Mouse (Mus musculus) left cerebral cortex, adult 2 months (tissue): ENCODE results near the gene Casp2. TPM values are rescaled to one million over a fixed set of nuclear protein-coding genes. Genes with fewer than 3 reads are reported as not detected.
A peak's percentile ranks its signal among the peaks of the same experiment; 100 is the strongest.

ENCODE experiments used
- DNase-seq, 2 experiments: peaks; one replicate each; pipeline ENCODE4 v3.0.0; 2021 to 2022; ENCODE audit warnings: low spot score in 2 of 2, mixed read lengths in 1 of 2; ENCODE audit errors: extremely low spot score in 1 of 2
- H3K27ac ChIP-seq: fragments of 200-600 bp; 2 replicates; pipeline ENCODE4 v1.8.1; 2022
- H3K4me3 ChIP-seq: fragments of 200-600 bp; 2 replicates; pipeline ENCODE4 v1.8.1; 2022
- CTCF ChIP-seq: fragments of 200-600 bp; IDR thresholded peaks from 2 replicates; pipeline ENCODE4 v1.8.1; 2022; ENCODE audit warnings: antibody characterized with exemption, mild to moderate bottlenecking, moderate library complexity
- intact Hi-C: fragments of 180-260 bp; cut with DNase I; formaldehyde crosslinking; loops from one replicate; pipeline ENCODE4 v1.15.1; 2025
- long read RNA-seq, 2 experiments: library from polyadenylated mRNA; stranded (forward); transcript quantifications; one replicate each; pipeline ENCODE4 v2.0.0; 2021; ENCODE audit warnings: borderline mapping rate in 2 of 2
- total RNA-seq, 2 experiments: library from RNA; stranded (reverse); gene quantifications; 2 replicates each; pipeline ENCODE4 v1.2.3; 2021

Gene Casp2
- total RNA-seq = 10 to 100 TPM; 19.7 to 28.1 TPM
- long read RNA-seq, experiment 1, partial matches to known transcripts = 0 of 9 reads
- long read RNA-seq, experiment 1, other reads (novel, unspliced or antisense) = 4 of 9 reads
- long read RNA-seq, experiment 2, transcript Casp2-209 (12 exons, 1,439 nt) = major isoform, 5 of 12 reads
- long read RNA-seq, experiment 2, transcript Casp2-201 (11 exons, 3,529 nt) = major isoform, 5 of 12 reads
- long read RNA-seq, experiment 2, partial matches to known transcripts = 0 of 12 reads
- long read RNA-seq, experiment 2, other reads (novel, unspliced or antisense) = 2 of 12 reads

- Histone ChIP-seq H3K4me3 (peak within 1 kb of the TSS; percentile 98), H3K27ac (peak within 1 kb of the TSS; percentile 93)
- intact Hi-C loops = loop anchor here (1.0 to 5.0 kb wide), 4 partner anchors 35 to 660 kb away; partner anchors contain the start of gene Fam131b
- peak; percentile 99 for TF ChIP-seq CTCF
- DNase-seq = peak; percentile 97 to 98
Measured at GRCm38 (mm10) chr6:42264626-42265312, at the start of gene Casp2. Casp2 (plus strand) TSS chr6:42264985.

DNA sequence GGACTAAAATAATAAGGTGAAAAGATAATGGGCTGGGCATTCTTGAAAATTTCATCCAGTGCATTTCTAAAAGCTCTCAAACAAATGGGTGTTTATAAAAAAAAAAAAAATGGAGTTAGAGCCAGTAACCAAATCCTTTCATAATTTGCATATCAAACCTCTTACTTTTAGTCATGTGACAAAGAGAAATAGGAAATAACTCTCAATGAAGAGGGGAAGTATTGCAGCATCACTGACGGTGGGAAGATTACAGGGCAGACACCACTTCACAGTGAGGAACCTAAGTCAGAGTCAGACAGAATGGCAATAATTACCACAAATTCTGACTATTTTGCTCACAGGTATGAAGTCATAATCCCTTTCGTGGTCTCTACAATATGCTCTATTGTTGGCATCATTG is 49.8 kb upstream of the Casp2 start, which contains the start of gene Tas2r144:
Gene Tas2r144, plus strand, starts transcription at position 301 of the 400 bp plus-strand sequence.
- DNase-seq = no peak
- no peak within 1 kb of the TSS for H3K27ac ChIP-seq
- intact Hi-C loops = no loop called here
- H3K4me3 ChIP-seq = no peak within 1 kb of the TSS
- no peak for TF ChIP-seq CTCF

GRCm38 (mm10) chr6:42222286-42222685 is 42.5 kb upstream of the Casp2 start:
- TF ChIP-seq CTCF = no peak
- DNase-seq = no peak
- H3K4me3 ChIP-seq = no peak overlapping the region
- intact Hi-C loops = loop anchor here (10.0 kb wide), 1 partner anchor 1073 kb away; no protein-coding TSS in a partner anchor
- H3K27ac ChIP-seq = no peak overlapping the region

- no peak overlapping the region for H3K4me3 ChIP-seq
- H3K27ac ChIP-seq = no peak overlapping the region
- intact Hi-C loops = loop anchor here (5.0 to 10.0 kb wide), 3 partner anchors 147 to 1070 kb away; partner anchors contain the start of gene Epha1
- no peak for TF ChIP-seq CTCF
- no peak for DNase-seq
Measured at GRCm38 (mm10) chr6:42225046-42225445, 39.7 kb upstream of the Casp2 start.

GRCm38 (mm10) chr6:42227240-42228101 is 37.3 kb upstream of the Casp2 start:
- Histone ChIP-seq H3K4me3 (no peak overlapping the region), H3K27ac (no peak overlapping the region)
- intact Hi-C loops = loop anchor here (1.0 to 10.0 kb wide), 6 partner anchors 30 to 1067 kb away; partner anchors contain the start of genes Epha1 and Fam131b
- peak; percentile 53 to 68 for DNase-seq
- TF ChIP-seq CTCF = peak; percentile 77

DNA sequence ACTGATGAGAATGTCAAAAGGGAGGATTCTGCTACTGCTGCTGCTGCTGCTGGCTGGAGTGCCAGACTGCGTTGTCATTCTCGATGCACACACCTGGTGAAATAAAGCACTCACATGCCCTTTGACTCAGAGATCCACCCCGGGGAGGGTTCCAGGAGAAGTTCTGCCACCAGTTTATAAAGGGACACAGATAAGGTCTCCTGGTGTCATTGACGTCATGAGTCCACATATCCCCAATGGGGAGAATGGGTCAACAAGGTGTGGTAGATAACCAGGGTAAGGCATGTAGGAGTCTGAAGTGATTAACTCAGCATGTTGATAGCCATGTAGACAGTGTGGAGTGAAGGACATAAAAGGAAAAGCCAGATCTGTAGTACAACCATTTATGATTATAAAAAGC is 35.2 kb upstream of the Casp2 start:
- DNase-seq = no peak
- intact Hi-C loops = loop anchor here (1.0 to 10.0 kb wide), 4 partner anchors 35 to 1065 kb away; partner anchors contain the start of genes Casp2 and Epha1
- no peak overlapping the region for H3K27ac ChIP-seq
- TF ChIP-seq CTCF = no peak
- H3K4me3 ChIP-seq = no peak overlapping the region

DNA sequence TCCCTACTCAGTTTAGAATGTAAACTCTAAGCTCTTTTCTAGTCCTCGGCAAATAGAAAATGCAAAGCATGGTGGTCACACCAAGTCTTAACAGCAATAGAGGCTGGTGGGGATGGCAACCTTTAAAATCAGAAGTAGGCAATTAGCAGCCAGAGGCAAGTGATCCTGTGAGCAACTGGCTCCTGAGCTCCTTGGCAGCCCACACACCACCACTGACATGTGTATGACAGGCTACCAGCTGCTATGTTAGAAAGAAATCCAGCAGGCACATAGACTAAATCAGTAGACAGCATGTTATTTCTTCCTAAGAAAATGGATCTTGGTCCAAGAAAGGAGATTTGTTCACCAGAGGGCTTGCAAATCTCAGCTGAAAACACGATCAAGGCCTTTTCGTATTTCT is 33.6 kb upstream of the Casp2 start:
- intact Hi-C loops = no loop called here
- Histone ChIP-seq H3K4me3 (no peak overlapping the region), H3K27ac (peak overlapping the region; percentile 69)
- DNase-seq = no peak
- TF ChIP-seq CTCF = no peak

DNA sequence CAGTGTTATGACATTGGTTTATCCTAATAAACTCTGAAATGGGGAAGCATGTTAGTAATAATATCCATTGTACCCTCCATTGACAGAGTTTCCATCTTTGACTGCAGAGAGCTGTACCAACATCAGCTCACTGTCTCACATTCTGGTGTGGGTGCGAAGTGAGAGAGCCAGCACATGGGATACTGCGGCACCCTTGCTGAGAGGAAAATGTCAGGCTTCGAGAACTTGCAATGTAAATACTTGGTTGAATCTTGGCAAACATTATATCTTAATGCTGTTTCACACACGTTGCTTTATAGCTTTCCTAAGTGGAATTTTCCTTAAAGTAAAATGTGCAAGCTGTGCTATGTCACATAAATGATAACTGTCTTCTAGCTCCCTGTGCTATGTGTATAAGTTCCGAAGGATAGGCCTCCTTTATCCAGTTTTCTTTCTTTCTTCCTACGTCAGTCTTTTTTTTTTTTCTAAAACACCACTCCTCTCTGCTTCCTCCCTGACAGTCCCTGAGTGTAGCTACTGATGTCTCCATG is 27.4 kb upstream of the Casp2 start:
- no peak for DNase-seq
- intact Hi-C loops = no loop called here
- H3K27ac ChIP-seq = peak overlapping the region; percentile 36; the same call in 1 of the 2 replicates
- no peak for TF ChIP-seq CTCF
- no peak overlapping the region for H3K4me3 ChIP-seq

GRCm38 (mm10) chr6:42241311-42242045 is 23.3 kb upstream of the Casp2 start:
- no peak overlapping the region for H3K4me3 ChIP-seq
- no peak for DNase-seq
- peak overlapping the region; percentile 8; the same call in 1 of the 2 replicates for H3K27ac ChIP-seq
- intact Hi-C loops = no loop called here
- TF ChIP-seq CTCF = no peak

DNA sequence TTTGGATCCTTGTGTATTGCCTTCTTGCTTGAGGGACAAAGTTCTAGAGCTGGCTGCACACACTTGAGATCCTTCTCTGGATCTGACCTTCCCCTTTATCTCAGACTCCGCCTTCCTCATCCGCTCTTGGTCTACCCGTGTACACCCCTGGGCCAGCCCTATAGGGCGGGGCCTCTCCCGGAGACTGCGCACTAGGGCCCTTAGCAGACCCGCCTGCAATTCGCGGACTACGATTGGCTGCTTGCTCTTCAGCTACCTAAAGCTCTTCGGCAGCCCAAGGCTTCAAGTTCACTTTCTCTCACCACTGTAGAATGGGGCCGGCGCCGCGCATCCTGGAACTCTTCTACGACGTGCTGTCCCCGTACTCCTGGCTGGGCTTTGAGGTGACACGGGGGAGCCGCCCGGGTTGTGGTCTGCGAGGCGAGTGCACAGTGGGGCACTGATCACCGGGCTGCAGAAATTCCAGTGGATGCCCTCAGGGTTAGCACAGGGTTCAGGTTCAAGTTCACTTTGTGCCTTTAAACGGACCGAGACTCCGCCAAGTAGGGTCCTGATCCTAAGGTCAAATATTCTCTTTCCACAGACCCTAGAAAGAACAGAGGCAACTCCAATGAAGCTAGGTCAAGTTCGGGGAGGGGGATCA is 19.0 kb upstream of the Casp2 start, which contains the start of gene Gstk1:
Gene Gstk1, plus strand, starts transcription at position 225 of the 643 bp plus-strand sequence.
- no peak for TF ChIP-seq CTCF
- peak; percentile 51 to 70 for DNase-seq
- Histone ChIP-seq H3K27ac (peak within 1 kb of the TSS; percentile 47; the same call in 1 of the 2 replicates), H3K4me3 (peak within 1 kb of the TSS; percentile 64)
- intact Hi-C loops = no loop called here
